Mouse (Mus musculus): Measurements from ENCODE around the gene Nacad.

- no peak for TF ChIP-seq CTCF (conservative IDR thresholded peaks at IDR 0.05; ENCODE audit: low read length)
- TF ChIP-seq POU5F1 (IDR thresholded peaks at IDR 0.05; ENCODE audit: borderline replicate concordance, low read length), result no peak
- TF ChIP-seq NANOG (IDR thresholded peaks at IDR 0.05; ENCODE audit: borderline replicate concordance, low read length), result no peak
These were observed 8.3 kb downstream of the Nacad start for GRCm38 (mm10) chr11:6597523-6597922.
